Mouse (Mus musculus) gastrocnemius, postnatal 14 days (tissue): ENCODE measurements around the gene Thbs4. TPM values are rescaled to one million over a fixed set of nuclear protein-coding genes. Genes with fewer than 3 reads are reported as not detected.

Experiments
- total RNA-seq, 2 experiments: library from RNA; stranded (reverse); gene quantifications; 2 replicates each; pipeline ENCODE4 v1.2.3; 2021

The Thbs4 gene
- total RNA-seq, 2 experiments from 2014 or later = 130 to 144 TPM

Other genes starting within 250 kb of the Thbs4 start
- not detected for gene Spz1, start 218.6 kb downstream of the Thbs4 start, total RNA-seq
- gene Serinc5, start 183.7 kb downstream of the Thbs4 start, total RNA-seq = 10 to 100 TPM; 11.7 to 15.2 TPM
- gene Mtx3, start 49.9 kb upstream of the Thbs4 start, total RNA-seq = 1 to 10 TPM; 4.7 to 6.1 TPM